Mouse (Mus musculus) spleen, postnatal 10 days (tissue): Measurements from ENCODE around the gene Fbxl12.
A peak's percentile ranks its signal among the peaks of the same experiment; 100 is the strongest.
"Not testable (repeated sequence)": the region's sequence is repeated elsewhere in the genome, so short reads cannot be mapped to it uniquely, and the experiment has no call there.

ENCODE experiments used
- DNase-seq, 2 experiments: peaks; one replicate each; pipeline ENCODE4 v3.0.0; 2021 to 2022; ENCODE audit warnings: low spot score in 2 of 2

The Fbxl12 gene

DNA sequence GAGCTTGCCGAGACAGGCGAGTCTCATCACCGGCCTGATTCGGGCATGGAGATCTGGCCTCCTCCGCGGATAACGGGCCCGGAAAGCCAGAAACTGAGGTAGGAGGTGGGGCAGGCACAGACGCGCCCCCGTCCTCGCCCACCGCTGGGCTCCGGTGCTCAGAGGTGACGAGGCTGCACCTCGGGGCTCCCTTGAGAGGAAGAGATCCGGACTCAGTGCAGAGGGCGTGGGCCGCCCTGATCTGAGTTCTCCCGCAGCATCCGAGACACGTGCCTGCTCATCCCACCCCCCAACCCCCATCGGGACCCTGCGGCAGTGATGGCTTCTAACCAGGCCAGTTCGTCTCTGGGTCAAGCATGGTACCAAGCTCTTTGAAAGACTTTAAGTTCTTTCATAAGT lies 7.7 kb upstream of the Fbxl12 start:
- no peak for DNase-seq

DNA sequence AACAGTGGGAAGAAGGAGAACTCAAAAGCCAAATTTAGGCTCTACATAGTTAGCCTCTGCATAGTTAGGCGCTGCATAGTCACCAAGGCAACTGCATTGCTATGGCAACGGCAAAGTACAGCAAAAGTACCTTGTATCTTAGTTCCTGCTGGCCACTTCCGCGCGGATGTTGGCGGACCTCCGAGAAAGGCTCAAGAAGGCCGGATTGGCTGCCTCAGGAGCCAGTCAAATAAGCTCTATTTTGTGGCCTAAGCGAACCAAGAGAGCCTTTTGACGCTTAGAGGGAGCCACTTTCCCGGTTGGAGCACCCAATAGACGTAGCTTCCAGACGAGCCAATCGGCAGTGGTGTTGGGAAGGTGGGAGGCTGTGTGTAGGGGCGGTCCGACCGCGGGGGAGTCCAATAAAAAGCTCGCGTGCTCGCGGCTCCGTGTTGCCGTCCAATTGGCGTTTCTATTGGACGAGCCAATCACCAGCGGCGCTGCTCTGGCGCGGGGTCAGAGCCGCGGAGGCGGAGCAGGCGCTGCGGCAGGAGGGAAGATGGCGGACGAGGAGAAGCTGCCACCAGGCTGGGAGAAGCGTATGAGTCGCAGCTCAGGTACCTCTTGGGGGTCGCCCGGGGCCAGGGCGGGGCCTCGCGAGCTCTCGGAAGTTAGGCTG lies 7.2 kb upstream of the Fbxl12 start, which contains the start of gene Pin1:
Pin1 (plus strand) TSS at position 494 of the 658 bp plus-strand sequence.
- peak; percentile 89 to 96 for DNase-seq

DNA sequence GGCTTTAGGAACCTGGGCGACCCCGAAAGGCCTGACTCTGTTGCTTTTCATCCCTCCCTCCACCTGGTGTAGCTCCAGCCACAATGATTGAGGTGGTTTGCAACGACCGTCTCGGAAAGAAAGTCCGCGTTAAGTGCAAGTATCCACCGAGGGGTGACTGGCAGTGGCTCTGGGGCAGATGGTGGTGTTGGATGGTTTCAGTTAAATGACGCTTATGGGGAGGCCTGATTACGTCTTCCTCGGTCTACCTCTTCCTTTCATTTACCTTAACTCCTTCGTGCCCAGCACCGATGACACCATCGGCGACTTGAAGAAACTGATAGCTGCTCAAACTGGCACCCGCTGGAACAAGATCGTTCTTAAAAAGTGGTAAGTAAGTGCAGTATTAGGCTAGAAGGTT lies 554 bp upstream of the Fbxl12 start:
- no peak for DNase-seq

DNA sequence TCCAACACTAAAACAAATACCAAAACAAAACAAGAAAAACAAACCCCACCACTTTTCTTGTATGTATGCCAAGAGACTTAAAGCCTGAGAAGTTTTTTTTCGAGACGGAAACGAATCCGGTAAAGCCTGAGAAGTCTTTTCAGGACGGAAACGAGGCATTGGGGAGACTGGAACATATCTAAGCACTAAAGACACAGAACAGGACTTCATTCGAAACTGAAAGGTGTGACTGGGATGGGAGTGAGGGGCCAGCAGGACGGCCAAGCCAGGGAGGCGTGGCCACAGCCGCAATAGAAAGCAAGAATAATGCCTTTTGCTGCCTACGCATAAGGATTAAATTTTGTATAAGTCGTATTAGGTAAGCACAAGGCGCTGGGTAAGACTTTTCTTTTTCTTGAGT lies 786 bp downstream of the Fbxl12 start:
- no peak for DNase-seq

DNA sequence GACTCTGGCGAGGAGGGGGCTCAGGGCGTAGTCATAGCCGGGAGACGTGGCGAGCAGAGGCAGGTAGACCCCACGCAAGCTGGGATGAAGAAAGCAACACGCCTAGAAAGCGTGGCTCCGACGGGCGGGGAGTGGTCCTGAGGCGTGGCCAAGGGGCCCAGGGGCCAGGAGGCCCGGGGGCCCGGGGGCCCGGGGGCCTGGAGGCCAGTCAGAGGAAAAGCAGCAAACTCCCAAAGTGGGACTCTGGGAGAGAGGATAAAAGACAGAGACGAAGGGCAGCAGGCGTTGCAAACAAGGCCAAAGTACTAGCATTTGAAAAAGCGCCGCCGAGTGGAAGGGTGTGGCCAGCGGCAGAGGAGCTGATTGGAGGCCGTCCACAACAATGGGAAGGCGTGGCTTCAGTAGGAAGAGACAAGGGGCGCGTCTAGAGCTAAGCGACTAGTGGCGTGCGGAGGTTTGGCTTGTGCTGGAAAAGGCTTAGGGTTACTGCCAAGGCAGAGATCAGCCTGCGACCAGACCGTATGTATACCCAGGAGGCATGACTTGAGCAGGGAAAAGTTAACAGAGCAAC lies 1.6 kb downstream of the Fbxl12 start:
- peak; percentile 72 to 89 for DNase-seq

DNA sequence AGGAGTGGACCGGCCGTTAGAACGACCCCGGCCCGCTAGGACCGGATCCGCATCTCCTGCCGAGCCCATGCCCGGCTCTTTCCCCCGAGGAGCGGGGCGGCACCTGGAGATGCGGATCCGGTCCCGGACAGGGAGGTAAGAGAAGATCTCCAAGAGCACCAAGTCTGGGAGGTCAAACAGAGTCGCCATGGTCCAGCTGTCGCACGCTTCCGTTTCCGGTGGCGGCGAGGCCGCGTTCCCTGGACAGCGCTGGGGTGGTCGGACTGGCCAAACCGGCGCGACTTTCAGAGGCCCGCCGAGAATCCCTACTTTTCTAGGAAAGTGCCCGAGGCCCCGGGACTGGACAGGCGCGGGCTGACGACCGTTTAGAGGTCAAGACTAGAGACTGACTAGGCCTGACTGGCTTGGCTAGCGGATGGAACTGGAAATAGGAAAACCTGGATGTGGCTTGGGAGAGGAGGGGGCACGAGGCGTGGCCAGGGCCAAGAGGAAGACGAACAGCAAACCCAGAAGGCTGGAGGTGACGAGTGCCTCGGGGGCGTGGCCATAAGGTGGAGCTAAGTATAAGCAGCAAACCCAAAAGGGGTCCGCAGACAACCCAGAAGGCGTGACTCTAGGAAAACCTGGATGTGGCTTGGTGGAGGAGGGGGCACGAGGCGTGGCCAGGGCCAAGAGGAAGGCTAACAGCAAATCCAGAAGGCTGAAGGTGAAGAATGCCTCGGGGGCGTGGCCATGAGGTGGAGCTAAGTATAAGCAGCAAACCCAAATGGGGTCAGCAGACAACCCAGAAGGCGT lies 2.3 kb downstream of the Fbxl12 start, which contains the start of gene Ubl5:
Ubl5 (plus strand) TSS at position 778 of the 795 bp plus-strand sequence.
- DNase-seq: peak in 1 of 2 experiments; percentile 87

DNA sequence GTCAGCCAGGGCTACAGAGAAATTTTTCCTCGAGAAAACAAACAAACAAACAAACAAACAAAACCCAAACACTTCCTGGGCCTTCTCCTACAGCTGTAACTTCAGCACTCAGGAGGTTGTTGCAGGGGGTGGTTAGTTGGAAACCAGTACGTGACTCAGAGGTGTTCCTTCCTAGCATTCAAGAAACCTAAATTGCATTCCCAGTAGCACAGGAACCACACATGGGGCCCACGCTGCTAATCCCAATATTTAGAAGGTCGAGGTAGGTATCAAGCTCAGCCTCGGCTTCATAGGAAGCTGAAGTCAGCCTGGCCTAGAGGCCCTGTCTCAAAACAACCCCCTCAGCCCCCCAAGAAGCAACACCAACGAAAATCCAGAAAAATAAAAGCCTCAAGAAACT lies 3.1 kb downstream of the Fbxl12 start:
- no peak for DNase-seq

DNA sequence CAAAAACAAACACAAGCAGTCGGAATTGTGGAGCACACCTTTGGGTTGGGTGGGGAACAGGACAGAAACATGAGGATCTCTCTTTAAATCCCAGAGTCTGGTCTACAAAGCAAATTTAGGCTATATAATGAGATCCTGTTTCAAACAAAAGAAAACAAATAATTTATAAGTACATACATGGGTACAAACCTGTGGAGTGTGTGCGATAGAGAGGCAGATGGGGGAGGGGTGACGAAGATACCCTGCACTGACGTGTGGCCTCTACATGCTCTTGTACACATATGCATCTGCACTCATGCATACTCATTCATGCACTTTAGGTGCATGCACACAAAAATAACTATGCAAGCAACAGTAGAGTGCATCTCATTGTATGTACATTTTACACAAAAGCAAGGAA lies 5.1 kb downstream of the Fbxl12 start:
- DNase-seq: no peak

DNA sequence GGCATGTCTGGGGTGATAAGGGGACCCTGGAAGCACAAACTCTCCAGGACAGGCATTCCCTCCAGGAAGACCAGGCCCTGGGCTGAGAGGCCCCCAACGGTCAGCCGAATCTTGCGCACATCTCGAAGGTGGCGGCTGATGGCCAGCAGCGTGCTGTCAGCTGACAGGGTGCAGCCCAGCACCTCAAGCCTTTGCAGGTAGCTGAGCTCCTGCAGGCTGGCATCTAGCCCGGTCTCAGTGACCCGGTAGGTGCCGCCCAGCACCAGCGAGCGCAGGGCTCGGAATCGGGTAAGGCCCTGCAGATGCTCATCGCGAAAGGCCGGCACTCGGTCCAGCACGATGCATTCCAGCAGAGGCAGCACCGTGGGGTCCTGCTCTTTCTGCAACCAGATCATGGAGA lies 6.0 kb downstream of the Fbxl12 start:
- DNase-seq: no peak

DNA sequence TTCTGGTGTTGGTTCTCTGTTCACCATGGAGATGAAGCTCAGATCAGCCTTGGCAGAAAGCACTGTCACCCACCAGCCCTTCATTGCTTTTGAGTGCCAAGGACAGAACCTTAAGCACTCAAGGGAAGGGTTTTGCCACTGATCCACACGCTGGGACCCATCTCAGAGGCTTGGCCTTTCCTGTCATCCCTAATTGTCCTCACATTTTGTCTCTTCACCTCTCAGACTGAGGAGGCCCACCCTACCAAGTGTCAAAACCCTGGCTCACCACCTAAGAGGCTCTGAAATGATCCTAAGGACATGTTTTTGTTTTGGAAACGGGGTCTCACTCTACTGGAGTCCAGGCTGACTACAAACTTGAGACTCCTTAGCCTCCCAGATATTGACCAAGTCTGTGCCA lies 7.8 kb downstream of the Fbxl12 start:
- no peak for DNase-seq

DNA sequence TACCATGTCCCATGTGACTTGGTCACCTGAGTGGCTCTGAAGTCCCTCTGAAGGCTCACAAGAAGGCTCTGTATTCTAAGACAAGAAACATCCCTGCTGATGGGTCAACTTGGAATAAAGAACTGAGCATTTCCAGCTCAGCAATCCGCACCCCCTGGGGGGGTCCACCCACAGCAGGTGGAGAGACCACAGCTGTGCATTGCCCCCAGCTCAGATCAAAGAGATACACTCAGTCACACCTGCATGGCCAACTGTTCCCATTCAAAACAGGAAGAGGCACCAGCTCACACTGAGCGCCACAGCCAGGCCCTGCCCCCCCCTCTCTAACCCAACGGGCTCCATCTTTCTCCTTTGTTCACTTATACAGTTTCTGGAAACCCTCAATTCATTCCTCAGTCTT lies 8.3 kb downstream of the Fbxl12 start:
- peak in 1 of 2 experiments; percentile 69 for DNase-seq

DNA sequence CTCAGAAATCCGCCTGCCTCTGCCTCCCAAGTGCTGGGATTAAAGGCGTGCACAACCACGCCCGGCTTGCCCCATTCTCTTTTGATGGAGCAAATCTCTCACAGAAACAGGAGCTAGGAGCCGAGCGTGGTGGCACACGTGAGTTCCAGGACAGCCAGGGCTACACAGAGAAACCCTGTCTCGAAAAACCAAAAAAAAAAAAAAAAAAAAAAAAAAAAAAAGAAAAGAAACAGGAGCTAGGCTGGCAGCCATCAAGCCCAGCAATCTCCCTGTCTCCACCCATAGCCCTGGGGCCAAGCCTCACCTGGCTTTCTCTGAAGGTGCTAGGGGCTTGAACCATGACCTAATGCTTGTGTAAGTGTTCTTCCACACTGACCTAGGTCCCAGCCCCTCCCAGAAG lies 8.9 kb downstream of the Fbxl12 start:
- not testable (repeated sequence) for DNase-seq

DNA sequence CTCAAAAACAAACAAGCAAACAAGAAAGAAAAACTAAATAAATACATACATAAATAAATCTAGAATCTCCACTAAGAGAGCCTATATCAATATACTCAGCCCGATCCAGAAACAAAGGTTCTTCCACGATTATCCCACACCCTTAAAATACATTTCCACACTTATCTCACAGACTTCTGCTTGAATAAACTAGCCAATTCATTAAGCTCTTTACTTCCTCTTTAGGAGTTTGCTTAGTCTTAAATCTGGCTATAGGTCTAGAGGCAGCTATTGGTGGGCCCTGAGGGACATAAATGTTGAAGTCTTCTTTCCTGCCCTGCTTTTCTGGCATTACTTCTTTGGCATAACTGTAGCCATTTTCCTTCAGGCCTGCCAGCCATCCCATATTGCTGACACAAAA lies 13.2 kb downstream of the Fbxl12 start:
- no peak for DNase-seq

DNA sequence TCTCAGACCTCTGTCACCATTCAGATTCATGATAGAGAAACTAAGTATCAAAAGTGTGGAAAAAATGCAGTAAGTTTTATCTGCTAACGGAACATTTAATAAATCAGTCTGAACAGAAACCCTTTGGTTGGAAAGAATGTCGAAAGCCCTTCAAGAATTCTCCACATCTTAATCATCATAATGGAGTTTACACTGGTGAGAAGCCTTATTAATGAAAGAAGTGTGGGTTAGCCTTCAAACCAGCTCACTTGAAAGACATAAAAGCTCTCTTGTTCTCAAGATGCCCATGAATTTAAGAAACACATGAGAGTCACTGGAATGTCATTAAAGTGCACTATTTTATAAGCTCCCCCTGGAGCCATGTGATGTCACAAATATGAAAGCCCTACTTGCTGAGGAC lies 27.9 kb downstream of the Fbxl12 start:
- no peak for DNase-seq

DNA sequence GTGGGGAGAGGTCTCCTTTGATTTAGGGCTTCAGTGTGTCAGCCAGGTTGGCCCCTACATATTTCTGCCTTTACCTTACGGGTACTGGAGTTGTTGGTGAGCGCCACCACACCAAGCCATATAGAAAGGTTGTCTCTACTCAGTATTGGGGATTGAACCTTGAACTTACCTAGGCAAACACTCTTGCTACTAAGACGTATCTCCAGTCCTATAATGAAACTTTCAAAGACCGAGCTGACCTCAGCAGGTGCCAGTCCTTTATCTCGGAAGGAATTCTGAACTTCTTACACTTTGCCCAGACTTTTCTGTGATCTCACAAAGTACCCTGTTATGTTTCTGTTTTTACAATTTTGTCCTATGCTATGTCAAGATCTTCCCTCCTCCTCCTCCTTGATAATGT lies 32.6 kb downstream of the Fbxl12 start:
- DNase-seq: no peak

DNA sequence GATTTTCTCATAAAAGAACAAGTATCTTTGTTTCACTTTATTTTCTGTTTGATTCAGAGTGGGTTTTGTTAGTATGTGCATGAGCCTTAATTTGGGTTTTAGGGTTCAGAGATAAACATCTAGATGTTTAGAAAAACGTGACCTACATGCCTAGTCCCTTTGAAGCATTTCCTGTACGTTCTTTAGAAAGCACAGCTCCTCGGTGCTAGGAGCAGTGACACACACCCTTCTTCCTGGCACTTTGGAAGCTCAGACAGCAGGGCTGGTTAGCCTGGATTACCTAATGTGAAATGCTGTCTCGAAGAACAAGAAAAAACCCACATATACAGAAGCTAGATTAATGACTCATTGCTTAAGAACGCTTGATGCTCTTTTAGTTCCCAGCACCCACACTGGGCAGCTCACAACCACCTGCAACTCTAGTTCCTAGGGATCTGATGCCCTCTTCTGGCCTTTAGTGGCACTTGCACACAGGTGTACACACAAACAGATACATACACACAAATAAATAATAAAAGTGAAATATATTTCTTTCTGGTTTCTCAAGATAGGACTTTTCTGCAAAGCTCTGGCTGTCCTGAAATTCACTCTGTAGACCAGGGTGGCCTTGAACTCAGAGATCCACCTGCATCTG lies 34.6 kb downstream of the Fbxl12 start:
- no peak for DNase-seq

DNA sequence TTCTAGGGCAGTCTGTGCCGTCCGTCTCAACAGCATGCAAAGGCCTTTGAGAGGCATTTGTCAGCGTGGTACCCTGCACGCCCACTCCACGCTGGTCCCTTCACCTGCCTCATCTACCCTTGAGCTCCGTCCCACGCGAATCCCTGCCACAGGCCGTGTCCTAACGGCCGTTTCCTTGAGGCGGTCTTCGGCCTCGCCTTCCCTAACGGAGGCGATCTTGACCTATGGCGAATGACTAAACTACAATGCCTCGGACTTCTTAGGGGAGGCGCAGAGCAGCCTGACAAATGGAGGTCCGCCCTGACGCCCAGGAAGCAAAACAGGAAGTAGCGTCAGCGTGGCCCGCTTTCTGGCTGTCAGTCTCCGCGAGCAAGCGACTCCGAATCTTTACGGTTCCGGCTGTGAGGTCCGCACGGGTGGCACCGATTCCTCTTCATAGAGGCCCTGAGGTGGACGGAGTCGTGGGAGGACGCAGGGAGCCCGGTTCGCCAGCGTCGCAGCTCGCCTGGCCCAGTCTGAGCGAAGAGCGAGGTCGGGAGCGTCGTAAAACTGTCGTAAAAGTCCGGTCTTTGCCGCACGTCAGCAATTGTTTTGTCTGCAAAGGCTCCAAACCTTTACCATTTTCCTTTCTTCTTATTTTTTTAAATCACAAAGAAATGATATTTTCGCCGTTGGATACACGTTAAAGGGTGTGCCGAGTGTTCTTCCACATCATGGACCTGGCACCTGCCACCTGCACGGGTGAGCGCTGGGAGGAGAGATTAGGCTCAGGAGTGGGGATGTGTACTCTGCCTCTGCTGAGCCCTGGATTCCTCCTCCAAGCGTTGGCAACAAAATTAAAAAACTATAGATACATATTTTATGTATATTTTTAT lies 37.2 kb downstream of the Fbxl12 start:
- peak; percentile 85 to 95 for DNase-seq

DNA sequence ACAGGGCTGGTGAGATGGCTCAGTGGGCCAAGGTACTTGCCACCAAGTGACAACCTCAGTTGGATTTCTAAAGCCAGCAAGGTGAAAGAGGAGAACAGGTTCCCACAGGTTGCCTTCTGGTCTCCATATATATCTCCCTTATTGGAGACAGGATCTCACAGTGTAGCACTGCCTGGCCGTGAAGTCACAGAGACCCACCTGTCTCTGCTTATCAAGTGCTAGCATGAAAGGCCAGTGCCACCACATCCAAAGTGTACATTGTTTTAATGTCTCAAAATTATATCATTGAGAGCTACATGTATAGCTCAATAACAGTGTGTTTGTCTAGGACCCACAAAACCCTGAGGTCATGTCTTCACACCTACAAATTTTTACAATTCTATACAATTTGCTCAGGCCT lies 38.3 kb downstream of the Fbxl12 start:
- DNase-seq: no peak

DNA sequence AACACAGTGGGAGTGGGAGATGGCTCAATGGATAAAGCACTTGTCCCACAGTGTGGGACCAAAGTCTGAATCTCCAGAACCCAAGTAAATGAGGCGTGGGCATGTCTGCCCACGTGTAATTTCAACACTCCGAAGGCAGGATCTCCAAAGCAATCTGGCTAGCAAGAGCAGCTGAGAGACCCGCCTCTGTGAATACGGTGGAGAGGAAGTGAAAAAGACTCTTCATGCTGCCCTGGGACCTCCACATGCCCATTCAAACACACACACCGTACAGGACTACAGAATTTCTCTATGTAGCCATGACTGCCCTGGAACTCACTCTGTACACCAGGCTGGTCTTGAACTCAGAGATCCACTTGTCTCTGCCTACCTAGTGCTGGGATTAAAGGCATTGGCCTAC lies 43.3 kb downstream of the Fbxl12 start:
- DNase-seq: no peak

DNA sequence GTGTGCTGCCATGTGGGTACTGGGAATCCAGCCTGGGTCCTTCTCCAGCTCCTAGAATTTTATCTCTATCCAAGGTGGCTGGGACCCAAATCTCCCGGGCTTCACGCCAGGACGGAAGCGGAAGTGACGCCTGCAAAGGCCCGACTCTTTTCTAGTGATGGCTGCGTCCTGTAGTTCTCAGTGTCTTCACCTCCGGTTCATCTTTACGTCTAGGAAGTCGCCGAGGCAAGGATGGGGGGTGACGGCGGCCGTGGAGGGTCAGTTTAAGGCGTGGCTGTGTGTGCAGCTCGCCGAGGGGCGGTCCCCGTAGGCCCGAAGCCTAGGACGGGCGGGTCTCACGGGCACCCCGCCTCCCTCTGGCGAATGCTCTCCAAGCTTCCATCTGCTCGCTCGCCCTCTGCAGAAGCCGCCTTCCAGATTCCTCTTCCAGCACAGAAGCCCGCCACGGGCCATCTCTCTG lies 63.4 kb downstream of the Fbxl12 start, which contains the start of gene Zfp846:
Zfp846 (plus strand) TSS at position 117 of the 460 bp plus-strand sequence.
- peak; percentile 81 to 95 for DNase-seq

DNA sequence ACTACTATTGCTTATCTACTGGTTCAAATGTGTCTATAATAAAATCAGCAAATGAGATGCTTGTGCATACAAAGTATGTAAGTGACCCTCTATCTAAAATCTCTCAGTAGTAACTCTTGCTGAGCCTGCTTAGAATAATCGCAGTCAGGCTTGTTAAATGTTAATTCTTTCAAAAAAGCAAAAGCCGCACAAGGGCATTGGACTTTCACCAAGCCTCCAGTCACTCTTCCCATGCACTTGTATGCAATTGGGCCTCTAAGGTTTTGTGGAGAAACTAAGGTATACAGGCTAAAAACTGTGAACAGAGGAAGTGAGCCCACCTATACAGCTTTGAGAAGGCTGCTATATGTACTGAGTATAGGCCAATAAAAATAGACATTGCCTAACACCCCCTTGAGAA lies 68.0 kb downstream of the Fbxl12 start:
- DNase-seq: no peak
